Mouse (Mus musculus) heart, postnatal 10 days (tissue): Measurements from ENCODE around the gene Hcn4. TPM values are rescaled to one million over a fixed set of nuclear protein-coding genes. Genes with fewer than 3 reads are reported as not detected.
A peak's percentile ranks its signal among the peaks of the same experiment; 100 is the strongest.

Experiments used
- DNase-seq, 2 experiments: peaks; one replicate each; pipeline ENCODE4 v3.0.0; 2021
- intact Hi-C: fragments of 180-260 bp; cut with DNase I; formaldehyde crosslinking; loops from one replicate; pipeline ENCODE4 v1.15.1; 2025
- total RNA-seq, 2 experiments: library from RNA; stranded (reverse); gene quantifications; 2 replicates each; pipeline ENCODE4 v1.2.3; 2021

The Hcn4 gene
- total RNA-seq: 1 to 10 TPM; 4.3 to 5.5 TPM

GRCm38 (mm10) chr9:58823139-58823917 is at the start of gene Hcn4:
Gene Hcn4, plus strand, starts transcription at chr9:58823412.
- no peak for DNase-seq
- intact Hi-C loops: no loop called here

GRCm38 (mm10) chr9:58774761-58775160 is 48.5 kb upstream of the Hcn4 start:
- intact Hi-C loops: no loop called here
- DNase-seq: no peak

- DNase-seq: no peak
- intact Hi-C loops: no loop called here
These were observed 47.8 kb upstream of the Hcn4 start for GRCm38 (mm10) chr9:58775363-58775762.

GRCm38 (mm10) chr9:58789476-58789875 is 33.7 kb upstream of the Hcn4 start:
- DNase-seq: no peak
- intact Hi-C loops: no loop called here

GRCm38 (mm10) chr9:58798155-58798554 is 25.1 kb upstream of the Hcn4 start:
- peak; percentile 51 to 55 for DNase-seq
- intact Hi-C loops: no loop called here

GRCm38 (mm10) chr9:58801441-58801840 is 21.8 kb upstream of the Hcn4 start:
- DNase-seq: no peak
- intact Hi-C loops: no loop called here

GRCm38 (mm10) chr9:58802294-58802693 is 20.9 kb upstream of the Hcn4 start:
- no peak for DNase-seq
- intact Hi-C loops: no loop called here

- intact Hi-C loops: no loop called here
- DNase-seq: no peak
These were observed 20.4 kb upstream of the Hcn4 start for GRCm38 (mm10) chr9:58802802-58803201.

- DNase-seq: peak; percentile 72 to 74
- intact Hi-C loops: no loop called here
These were observed 17.5 kb upstream of the Hcn4 start for GRCm38 (mm10) chr9:58805601-58806318.

GRCm38 (mm10) chr9:58811171-58811570 is 12.0 kb upstream of the Hcn4 start:
- intact Hi-C loops: no loop called here
- DNase-seq: no peak

GRCm38 (mm10) chr9:58815552-58816260 is 7.5 kb upstream of the Hcn4 start:
- no peak for DNase-seq
- intact Hi-C loops: no loop called here

GRCm38 (mm10) chr9:58816458-58816857 is 6.8 kb upstream of the Hcn4 start:
- intact Hi-C loops: no loop called here

GRCm38 (mm10) chr9:58817676-58818075 is 5.5 kb upstream of the Hcn4 start:
- intact Hi-C loops: no loop called here
- DNase-seq: peak; percentile 57 to 68

More at GRCm38 (mm10) chr9:58816458-58816857, 6.8 kb upstream of the Hcn4 start:
- DNase-seq: no peak

- peak; percentile 54 to 57 for DNase-seq
These were observed 651 bp upstream of the Hcn4 start for GRCm38 (mm10) chr9:58822431-58823091.

GRCm38 (mm10) chr9:58823918-58824215 is 655 bp downstream of the Hcn4 start:
- intact Hi-C loops: no loop called here
- DNase-seq: no peak

More at GRCm38 (mm10) chr9:58822431-58823091, 651 bp upstream of the Hcn4 start:
- intact Hi-C loops: no loop called here

- intact Hi-C loops: loop anchor here (5.0 kb wide), 1 partner anchor 142 kb away; no protein-coding TSS in a partner anchor
- DNase-seq: no peak
These were observed 6.4 kb downstream of the Hcn4 start for GRCm38 (mm10) chr9:58829627-58830026.

GRCm38 (mm10) chr9:58832939-58833338 is 9.7 kb downstream of the Hcn4 start:
- intact Hi-C loops: no loop called here
- no peak for DNase-seq

- intact Hi-C loops: no loop called here
- DNase-seq: no peak
These were observed 14.0 kb downstream of the Hcn4 start for GRCm38 (mm10) chr9:58837174-58837573.

GRCm38 (mm10) chr9:58838504-58838903 is 15.3 kb downstream of the Hcn4 start:
- DNase-seq: no peak
- intact Hi-C loops: no loop called here

- intact Hi-C loops: no loop called here
- peak; percentile 53 to 71 for DNase-seq
These were observed 18.4 kb downstream of the Hcn4 start for GRCm38 (mm10) chr9:58841655-58842054.

GRCm38 (mm10) chr9:58844597-58844996 is 21.4 kb downstream of the Hcn4 start:
- DNase-seq: no peak
- intact Hi-C loops: no loop called here
